Mouse (Mus musculus) cortical plate, adult 2 months (tissue): ENCODE measurements around the gene Shc2. TPM values are rescaled to one million over a fixed set of nuclear protein-coding genes. Genes with fewer than 3 reads are reported as not detected.

ENCODE experiments used
- H3K27ac ChIP-seq: fragments of 200-500 bp; 2 replicates; pipeline ENCODE4 v1.5.1; 2012; ENCODE audit warnings: low read length, control low read depth, inconsistent platforms; ENCODE audit not compliant: insufficient read depth
- H3K4me1 ChIP-seq: fragments of 200-500 bp; 2 replicates; pipeline ENCODE4 v1.6.1; 2011; ENCODE audit warnings: low read length; ENCODE audit not compliant: control insufficient read depth, insufficient read depth
- H3K4me3 ChIP-seq: fragments of 200-500 bp; 2 replicates; pipeline ENCODE4 v1.5.1; 2011; ENCODE audit warnings: mild to moderate bottlenecking, low read length, control low read depth; ENCODE audit not compliant: insufficient read depth
- CTCF ChIP-seq: fragments of 200-500 bp; IDR thresholded peaks from 2 replicates; pipeline ENCODE4 v1.5.1; 2011; ENCODE audit warnings: mild to moderate bottlenecking, control low read depth, low read length; ENCODE audit not compliant: insufficient read depth; ENCODE audit errors: extremely low read depth
- POLR2A ChIP-seq: fragments of 200-500 bp; IDR thresholded peaks from 2 replicates; pipeline ENCODE4 v1.6.1; 2011; ENCODE audit warnings: mild to moderate bottlenecking, low read length, control low read depth; ENCODE audit not compliant: insufficient read depth; ENCODE audit errors: extremely low read depth
- polyA plus RNA-seq: library from polyadenylated mRNA; depleted of rRNA; stranded (reverse); fragments of >200 nt; gene quantifications from 2 replicates; pipeline ENCODE4 v1.2.3, GENCODE M21; 2012

The Shc2 gene
- polyA plus RNA-seq, 1 experiment, result 56.2 TPM

DNA sequence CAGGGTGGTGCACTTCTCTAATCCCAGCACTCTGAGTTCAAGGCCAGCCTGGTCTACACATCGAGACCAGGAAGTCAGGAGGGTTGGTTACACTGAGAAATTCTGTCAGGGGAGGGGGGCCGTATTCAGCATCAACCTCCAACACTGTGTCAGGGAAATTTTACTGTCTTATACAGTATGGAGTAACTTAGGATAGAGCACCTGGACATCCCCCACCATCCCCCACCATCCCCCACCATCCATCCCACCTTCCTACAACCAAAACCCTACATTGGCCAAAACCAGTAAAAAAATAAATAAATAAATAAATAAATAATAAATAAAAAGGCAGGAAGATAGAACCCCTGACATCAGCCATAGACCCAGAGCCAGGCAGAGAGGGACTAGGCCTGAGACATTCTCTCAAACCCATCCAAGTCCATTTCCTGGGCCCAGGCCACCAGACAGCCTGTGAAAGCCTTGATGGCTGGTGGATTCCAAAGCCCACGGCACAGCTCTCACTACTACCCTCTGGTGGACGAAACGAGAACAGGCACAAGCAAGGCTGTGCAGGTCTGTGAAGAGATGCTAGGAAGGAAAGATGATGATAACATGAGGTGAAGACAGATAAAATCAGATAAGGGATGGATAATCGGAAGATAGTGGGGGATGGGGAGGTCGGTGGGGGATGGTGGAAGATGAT lies 11.5 kb upstream of the Shc2 start:
- TF ChIP-seq POLR2A (no peak), CTCF (peak; percentile 94)
- no peak overlapping the region for H3K4me3 ChIP-seq
- no peaks in the 10 kb centered on the region for H3K4me1 ChIP-seq
- no peak overlapping the region for H3K27ac ChIP-seq

- H3K4me1 ChIP-seq, result no peaks in the 10 kb centered on the region
- H3K27ac ChIP-seq, result no peak within 1 kb of the TSS
- H3K4me3 ChIP-seq, result no peak within 1 kb of the TSS
- no peak for TF ChIP-seq POLR2A
- no peak for TF ChIP-seq CTCF
These were observed 8.0 kb upstream of the Shc2 start, which contains the start of gene Odf3l2 for GRCm38 (mm10) chr10:79645711-79646110. Odf3l2 (minus strand) TSS chr10:79645738.

DNA sequence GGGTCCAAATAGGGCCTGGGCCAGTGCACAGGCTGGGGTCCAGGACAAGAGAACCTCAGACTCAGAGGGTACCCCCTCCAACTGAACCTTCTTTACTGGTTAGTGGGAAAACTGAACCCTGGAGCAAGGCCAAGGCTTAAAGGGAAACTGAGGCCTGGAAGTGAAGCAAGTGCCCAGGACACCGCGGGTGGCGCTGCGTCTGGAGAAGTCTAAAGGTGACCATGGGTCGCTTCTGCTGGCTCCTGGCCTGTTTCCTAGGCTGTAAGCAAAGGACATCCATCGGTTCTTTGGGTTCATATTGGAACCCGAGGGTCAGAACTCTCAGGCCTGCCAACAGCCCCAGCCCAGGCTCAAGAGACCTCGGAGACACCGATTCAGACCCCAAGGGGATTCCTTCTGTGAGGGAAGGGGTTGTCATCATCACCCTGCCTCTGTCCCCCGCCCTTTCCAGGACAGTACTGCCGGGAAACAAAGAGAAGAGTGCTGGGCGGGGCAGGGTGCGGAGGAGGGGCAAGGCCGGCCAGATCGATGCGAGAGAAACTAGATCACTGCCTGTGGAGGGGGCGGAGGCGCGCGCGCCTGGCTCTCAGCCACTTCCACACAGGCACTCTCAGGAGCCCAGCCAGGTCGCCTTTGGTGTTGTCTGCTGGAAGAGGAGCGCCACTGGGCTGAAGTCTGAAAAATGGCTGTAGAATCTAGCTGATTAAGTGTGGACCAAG lies 927 bp upstream of the Shc2 start:
- Histone ChIP-seq H3K4me3 (peak overlapping the region; percentile 58), H3K4me1 (peaks cover 3% of the 10 kb centered on the region), H3K27ac (peak overlapping the region; percentile 94; the same call in 1 of the 2 replicates)
- TF ChIP-seq CTCF, result no peak
- no peak for TF ChIP-seq POLR2A

DNA sequence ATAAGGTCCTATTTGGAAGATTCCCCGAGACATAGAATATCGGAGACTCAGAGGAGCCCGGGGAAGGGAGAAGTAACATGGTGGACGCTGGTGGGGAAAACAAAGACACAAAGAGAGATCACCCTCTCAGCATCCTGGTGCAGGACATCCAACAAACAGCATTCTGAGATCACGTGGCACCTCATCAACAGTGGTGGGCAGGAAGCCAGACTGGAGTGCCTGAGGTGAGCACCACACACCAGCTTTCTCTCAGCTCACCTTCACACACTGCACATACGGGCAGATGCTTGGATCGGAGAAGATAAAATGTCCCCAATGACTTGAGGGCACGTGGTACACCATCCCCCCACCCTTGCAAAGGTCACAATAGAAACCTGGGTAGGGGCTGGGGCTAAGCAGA lies 1.4 kb downstream of the Shc2 start:
- Histone ChIP-seq H3K27ac (no peak overlapping the region), H3K4me3 (peak overlapping the region; percentile 58), H3K4me1 (peaks cover 10% of the 10 kb centered on the region)
- TF ChIP-seq CTCF (no peak), POLR2A (no peak)

GRCm38 (mm10) chr10:79633006-79633777 lies 4.5 kb downstream of the Shc2 start:
- TF ChIP-seq CTCF, result no peak
- no peak overlapping the region for H3K4me3 ChIP-seq
- no peak overlapping the region; the same call in 1 of the 2 replicates for H3K27ac ChIP-seq
- peaks cover 7% of the 10 kb centered on the region for H3K4me1 ChIP-seq

DNA sequence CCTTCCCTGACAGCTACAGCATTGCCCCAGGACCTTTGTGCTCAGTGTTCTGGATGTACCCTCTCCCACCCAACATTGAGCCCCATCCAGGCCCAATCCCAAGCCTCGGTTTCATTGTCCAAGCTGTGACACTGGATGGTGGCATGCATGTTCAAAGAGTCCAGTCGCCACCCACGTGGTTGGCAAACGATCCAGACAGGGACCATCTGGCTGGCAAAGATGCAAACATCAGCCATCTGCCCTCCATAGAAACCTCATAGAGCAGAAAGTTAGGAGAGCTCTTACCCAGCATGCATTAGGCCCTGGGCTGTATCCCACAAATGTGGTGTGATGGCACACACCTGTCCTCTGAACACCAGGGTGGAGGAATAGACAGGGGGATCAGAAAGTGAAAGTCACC lies 6.3 kb downstream of the Shc2 start:
- TF ChIP-seq CTCF, result no peak
- TF ChIP-seq POLR2A, result no peak
- peaks cover 7% of the 10 kb centered on the region for H3K4me1 ChIP-seq
- no peak overlapping the region for H3K4me3 ChIP-seq
- H3K27ac ChIP-seq, result no peak overlapping the region

GRCm38 (mm10) chr10:79628377-79628776 lies 9.3 kb downstream of the Shc2 start:
- Histone ChIP-seq H3K27ac (no peak overlapping the region), H3K4me1 (peaks cover 6% of the 10 kb centered on the region), H3K4me3 (no peak overlapping the region)
- TF ChIP-seq POLR2A (no peak), CTCF (no peak)

DNA sequence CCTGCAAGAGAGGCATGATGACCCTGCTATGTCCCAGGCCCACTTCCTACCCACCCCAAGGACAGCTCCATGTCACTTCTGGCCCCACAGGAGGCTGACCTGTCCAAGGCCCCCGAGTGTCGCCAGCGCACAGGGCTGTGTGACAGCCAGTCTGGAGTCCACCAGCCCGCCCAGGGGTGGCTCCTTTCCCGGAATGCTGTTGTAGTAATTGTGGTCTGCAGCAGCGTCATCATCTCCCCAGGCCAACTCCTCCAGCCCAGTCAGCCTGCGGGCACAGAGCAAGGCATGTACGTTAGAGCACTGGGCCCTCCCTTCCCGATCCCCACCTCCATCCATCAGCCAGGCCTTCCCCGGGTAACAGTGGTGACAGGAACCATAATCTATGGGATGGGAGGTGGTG lies 11.6 kb downstream of the Shc2 start:
- Histone ChIP-seq H3K27ac (no peak overlapping the region), H3K4me3 (no peak overlapping the region), H3K4me1 (no peaks in the 10 kb centered on the region)
- TF ChIP-seq CTCF, result no peak
- TF ChIP-seq POLR2A, result no peak

- TF ChIP-seq CTCF (no peak), POLR2A (no peak)
- Histone ChIP-seq H3K4me3 (no peak overlapping the region), H3K4me1 (no peaks in the 10 kb centered on the region), H3K27ac (no peak overlapping the region)
These were observed 12.3 kb downstream of the Shc2 start for GRCm38 (mm10) chr10:79625398-79625797.
